8 mouse cellular contexts compared by ENCODE assay signal in genomic region chr4:124656854-124657650, GRCm38 (mm10). TPM values are rescaled to one million over a fixed set of nuclear protein-coding genes. Genes with fewer than 3 reads are reported as not detected.
DNase-seq lines count a peak whose midpoint lies in the region; ATAC-seq and TF ChIP-seq lines count a peak whose summit lies in the region.

No protein-coding gene starts in this region.

- TF ChIP-seq CTCF in heart, adult 2 months (IDR thresholded peaks at IDR 0.05), result no peak
- TF ChIP-seq CTCF in kidney, adult 2 months (conservative IDR thresholded peaks at IDR 0.05; ENCODE audit: insufficient read depth, insufficient read length, low read depth, low read length), result no peak
- no peak for TF ChIP-seq CTCF in small intestine, adult 2 months (IDR thresholded peaks at IDR 0.05; ENCODE audit: extremely low read depth, insufficient read length, insufficient replicate concordance, low read depth, low read length)

- peak overlapping the region; percentile 97 for H3K4me2 ChIP-seq in embryonic facial prominence, embryonic 12.5 days (replicated peaks)
- H3K4me2 ChIP-seq in midbrain, embryonic 11.5 days, result peak overlapping the region; percentile 88

- H3K27me3 ChIP-seq in embryonic facial prominence, embryonic 12.5 days, result peaks cover 84% of the 10 kb centered on the region
- H3K27me3 ChIP-seq in heart, adult 2 months (ENCODE audit: control insufficient read depth, insufficient read depth, low read length), result peaks cover 33% of the 10 kb centered on the region
- peaks cover 19% of the 10 kb centered on the region for H3K27me3 ChIP-seq in kidney, adult 2 months (replicated peaks; ENCODE audit: control insufficient read depth, insufficient read depth, low read length)
- peaks cover 100% of the 10 kb centered on the region for H3K27me3 ChIP-seq in limb, embryonic 10.5 days (ENCODE audit: low read depth, poor library complexity, severe bottlenecking)
- peaks cover 50% of the 10 kb centered on the region for H3K27me3 ChIP-seq in midbrain, embryonic 11.5 days (ENCODE audit: control insufficient read depth, insufficient read depth, low read length)
- H3K27me3 ChIP-seq in small intestine, adult 2 months (ENCODE audit: control insufficient read depth, insufficient read depth, low read length), result peaks cover 69% of the 10 kb centered on the region

- H3K36me3 ChIP-seq in embryonic facial prominence, embryonic 12.5 days, result no peaks in the 10 kb centered on the region
- no peaks in the 10 kb centered on the region for H3K36me3 ChIP-seq in heart, adult 2 months (ENCODE audit: control insufficient read depth, insufficient read depth, low read length)
- no peaks in the 10 kb centered on the region for H3K36me3 ChIP-seq in kidney, adult 2 months (ENCODE audit: control insufficient read depth, insufficient read depth, low read length)
- H3K36me3 ChIP-seq in limb, embryonic 10.5 days, result no peaks in the 10 kb centered on the region
- H3K36me3 ChIP-seq in midbrain, embryonic 11.5 days (ENCODE audit: control insufficient read depth, insufficient read depth, low read length), result no peaks in the 10 kb centered on the region
- H3K36me3 ChIP-seq in small intestine, adult 2 months (ENCODE audit: control insufficient read depth, insufficient read depth, low read length), result no peaks in the 10 kb centered on the region

- under 1% methylated on average over 91 of the region's 92 CpGs for WGBS in embryonic facial prominence, embryonic 12.5 days
- WGBS in heart, adult 2 months, result 4% methylated on average over 92 of the region's 92 CpGs
- WGBS in kidney, adult 2 months, result 3% methylated on average over 88 of the region's 92 CpGs
- WGBS in limb, embryonic 10.5 days, result 2% methylated on average over 90 of the region's 92 CpGs
- under 1% methylated on average over 77 of the region's 92 CpGs for WGBS in midbrain, embryonic 11.5 days
- WGBS in small intestine, adult 2 months, result under 1% methylated on average over 92 of the region's 92 CpGs

- H3K9me3 ChIP-seq in embryonic facial prominence, embryonic 12.5 days, result no peaks in the 10 kb centered on the region
- H3K9me3 ChIP-seq in limb, embryonic 10.5 days (replicated peaks), result no peaks in the 10 kb centered on the region
- H3K9me3 ChIP-seq in midbrain, embryonic 11.5 days (ENCODE audit: control insufficient read depth, low read length), result no peaks in the 10 kb centered on the region

- intact Hi-C loops in heart, adult 2 months (cut with DNase I), result no loop called here

- H3K27ac ChIP-seq in embryonic facial prominence, embryonic 12.5 days, result no peak overlapping the region
- H3K27ac ChIP-seq in heart, adult 2 months, result no peak overlapping the region
- H3K27ac ChIP-seq in kidney, adult 2 months (ENCODE audit: insufficient read depth, low read depth, low read length), result no peak overlapping the region
- peak overlapping the region; percentile 71 for H3K27ac ChIP-seq in limb, embryonic 10.5 days
- H3K27ac ChIP-seq in midbrain, embryonic 11.5 days (ENCODE audit: low read depth, low read length), result 0 out of 2 replicates have a peak overlapping the region, but pooled peaks have one; percentile 17
- H3K27ac ChIP-seq in small intestine, adult 2 months (ENCODE audit: insufficient read depth, low read depth, low read length), result no peak overlapping the region

- H3K4me3 ChIP-seq in embryonic facial prominence, embryonic 12.5 days, result peak overlapping the region; percentile 65
- H3K4me3 ChIP-seq in heart, adult 2 months, result peak overlapping the region; percentile 54
- peak overlapping the region; percentile 60 for H3K4me3 ChIP-seq in kidney, adult 2 months (ENCODE audit: insufficient read depth, low read depth, low read length)
- peak overlapping the region; percentile 76 for H3K4me3 ChIP-seq in limb, embryonic 10.5 days
- H3K4me3 ChIP-seq in midbrain, embryonic 11.5 days (ENCODE audit: low read depth, low read length), result peak overlapping the region; percentile 63
- peak overlapping the region; percentile 87 for H3K4me3 ChIP-seq in small intestine, adult 2 months (ENCODE audit: low read depth, low read length)

- TF ChIP-seq POLR2A in heart, adult 2 months (IDR thresholded peaks at IDR 0.05; ENCODE audit: insufficient read depth, low read depth, low read length), result no peak
- no peak for TF ChIP-seq POLR2A in kidney, adult 2 months (IDR thresholded peaks at IDR 0.05; ENCODE audit: low read depth, low read length)
- no peak for TF ChIP-seq POLR2A in small intestine, adult 2 months (IDR thresholded peaks at IDR 0.05; ENCODE audit: low read depth, low read length)

- ATAC-seq in embryonic facial prominence, embryonic 12.5 days (ENCODE audit: insufficient number of reproducible peaks, insufficient read depth, low FRiP score, low TSS enrichment), result peak; percentile 90
- ATAC-seq in midbrain, embryonic 11.5 days (ENCODE audit: low FRiP score), result peak; percentile 87

- no peak for TF ChIP-seq EP300 in heart, adult 2 months (IDR thresholded peaks at IDR 0.05; ENCODE audit: insufficient read depth, low read depth, low read length)

- peak overlapping the region; percentile 49 for H3K9ac ChIP-seq in embryonic facial prominence, embryonic 12.5 days
- H3K9ac ChIP-seq in heart, adult 2 months (ENCODE audit: low read depth, low read length), result peak overlapping the region; percentile 66
- peak overlapping the region; percentile 80 for H3K9ac ChIP-seq in midbrain, embryonic 11.5 days (ENCODE audit: low read length)

- no peaks in the 10 kb centered on the region for H3K79me2 ChIP-seq in heart, adult 2 months (replicated peaks; ENCODE audit: control insufficient read depth, insufficient read depth, low read length)

- peak; percentile 43 to 45 for DNase-seq in adrenal gland, postnatal 4 days (ENCODE audit: low spot score in 2 of 2)
- peak; percentile 84 to 86 for DNase-seq in heart, adult 2 months
- peak; percentile 80 for DNase-seq in kidney, adult 2 months
- DNase-seq in limb, embryonic 10.5 days (ENCODE audit: low spot score), result peak; percentile 90
- peak; percentile 97 for DNase-seq in midbrain, embryonic 11.5 days (ENCODE audit: low spot score, missing footprints)
- DNase-seq in c-Kit-positive CD71-positive TER-119-positive erythroid progenitor cells, embryonic 14.5 days (ENCODE audit: low spot score), result no peak

- peaks cover 34% of the 10 kb centered on the region for H3K4me1 ChIP-seq in embryonic facial prominence, embryonic 12.5 days
- H3K4me1 ChIP-seq in heart, adult 2 months (ENCODE audit: control insufficient read depth, insufficient read depth, low read length), result no peaks in the 10 kb centered on the region; the same call in none of the 2 replicates
- peaks cover 3% of the 10 kb centered on the region; the same call in 1 of the 2 replicates for H3K4me1 ChIP-seq in kidney, adult 2 months (ENCODE audit: control insufficient read depth, insufficient read depth, low read length)
- H3K4me1 ChIP-seq in limb, embryonic 10.5 days, result peaks cover 51% of the 10 kb centered on the region
- peaks cover 53% of the 10 kb centered on the region for H3K4me1 ChIP-seq in midbrain, embryonic 11.5 days (ENCODE audit: control insufficient read depth, insufficient read depth, low read length)
- H3K4me1 ChIP-seq in small intestine, adult 2 months (ENCODE audit: control insufficient read depth, insufficient read depth, insufficient read length, low read length), result peaks cover 16% of the 10 kb centered on the region

RNA-seq across cellular contexts. Expression of gene Pou3f1, which starts 0.4 kb away (rescaled TPM):
- total RNA-seq in adrenal gland, postnatal 4 days (2021), result under 1 TPM; 0.23 to 0.34 TPM
- polyA plus RNA-seq in embryonic facial prominence, embryonic 12.5 days (2016; fragmentation: Nextera tagmentation; extraction: Ambion mirVana), result 2.9 and 3.6 TPM in 2 replicates
- total RNA-seq in heart, adult 2 months (2021), result under 1 TPM; 0.08 to 0.16 TPM
- polyA plus RNA-seq in heart, adult 2 months (2012; rRNA removed), result 0.04 and 0.09 TPM in 2 replicates
- polyA plus RNA-seq in kidney, adult 2 months (2012; rRNA removed), result 0.02 and 0.04 TPM in 2 replicates
- 0.04 and 0.13 TPM in 2 replicates for polyA plus RNA-seq in limb, embryonic 10.5 days (2016; fragmentation: Nextera tagmentation; extraction: Ambion mirVana)
- polyA plus RNA-seq in midbrain, embryonic 11.5 days (2014; fragmentation: Nextera tagmentation; extraction: Ambion mirVana), result 19.2 and 20.5 TPM in 2 replicates
- polyA plus RNA-seq in small intestine, adult 2 months (2012; rRNA removed), result 0.04 and 0.09 TPM in 2 replicates

RNA-seq across cellular contexts. Expression of gene Utp11, which starts 36.3 kb away (rescaled TPM):
- total RNA-seq in adrenal gland, postnatal 4 days (2021), result 10 to 100 TPM; 34.3 to 35.9 TPM
- polyA plus RNA-seq in embryonic facial prominence, embryonic 12.5 days (2016; fragmentation: Nextera tagmentation; extraction: Ambion mirVana), result 81.1 and 86.4 TPM in 2 replicates
- total RNA-seq in heart, adult 2 months (2021), result 10 to 100 TPM; 12.1 to 13.5 TPM
- 4.0 and 6.2 TPM in 2 replicates for polyA plus RNA-seq in heart, adult 2 months (2012; rRNA removed)
- polyA plus RNA-seq in kidney, adult 2 months (2012; rRNA removed), result 6.4 and 7.9 TPM in 2 replicates
- 73.9 and 77.2 TPM in 2 replicates for polyA plus RNA-seq in limb, embryonic 10.5 days (2016; fragmentation: Nextera tagmentation; extraction: Ambion mirVana)
- polyA plus RNA-seq in midbrain, embryonic 11.5 days (2014; fragmentation: Nextera tagmentation; extraction: Ambion mirVana), result 66.2 and 75.4 TPM in 2 replicates
- polyA plus RNA-seq in small intestine, adult 2 months (2012; rRNA removed), result 0.57 and 0.85 TPM in 2 replicates

RNA-seq across cellular contexts. Expression of gene Fhl3, which starts 43.4 kb away (rescaled TPM):
- total RNA-seq in adrenal gland, postnatal 4 days (2021), result 10 to 100 TPM; 15.6 to 17.3 TPM
- 12.5 and 14.3 TPM in 2 replicates for polyA plus RNA-seq in embryonic facial prominence, embryonic 12.5 days (2016; fragmentation: Nextera tagmentation; extraction: Ambion mirVana)
- 10 to 100 TPM in 1 of 2 experiments, 1 to 10 TPM in 1; 7.8 to 11.5 TPM for total RNA-seq in heart, adult 2 months (2021)
- polyA plus RNA-seq in heart, adult 2 months (2012; rRNA removed), result 10.1 and 17.9 TPM in 2 replicates
- polyA plus RNA-seq in kidney, adult 2 months (2012; rRNA removed), result 8.5 and 10.8 TPM in 2 replicates
- polyA plus RNA-seq in limb, embryonic 10.5 days (2016; fragmentation: Nextera tagmentation; extraction: Ambion mirVana), result 7.7 and 10.1 TPM in 2 replicates
- polyA plus RNA-seq in midbrain, embryonic 11.5 days (2014; fragmentation: Nextera tagmentation; extraction: Ambion mirVana), result 3.9 and 4.5 TPM in 2 replicates
- polyA plus RNA-seq in small intestine, adult 2 months (2012; rRNA removed), result 6.8 and 9.2 TPM in 2 replicates

RNA-seq across cellular contexts. Expression of gene 3100002H09Rik, which starts 46.4 kb away (rescaled TPM):
- not detected for total RNA-seq in adrenal gland, postnatal 4 days (2021)
- polyA plus RNA-seq in embryonic facial prominence, embryonic 12.5 days (2016; fragmentation: Nextera tagmentation; extraction: Ambion mirVana), result 0.36 TPM in 1 of 2 replicates, not detected in the other
- total RNA-seq in heart, adult 2 months (2021), result not detected
- polyA plus RNA-seq in heart, adult 2 months (2012; rRNA removed), result not detected in 2 replicates
- polyA plus RNA-seq in kidney, adult 2 months (2012; rRNA removed), result not detected in 2 replicates
- not detected in 2 replicates for polyA plus RNA-seq in limb, embryonic 10.5 days (2016; fragmentation: Nextera tagmentation; extraction: Ambion mirVana)
- polyA plus RNA-seq in midbrain, embryonic 11.5 days (2014; fragmentation: Nextera tagmentation; extraction: Ambion mirVana), result 0.16 TPM in 1 of 2 replicates, not detected in the other
- not detected in 2 replicates for polyA plus RNA-seq in small intestine, adult 2 months (2012; rRNA removed)

RNA-seq across cellular contexts. Expression of gene Sf3a3, which starts 57.5 kb away (rescaled TPM):
- 10 to 100 TPM; 58.4 to 62.7 TPM for total RNA-seq in adrenal gland, postnatal 4 days (2021)
- polyA plus RNA-seq in embryonic facial prominence, embryonic 12.5 days (2016; fragmentation: Nextera tagmentation; extraction: Ambion mirVana), result 205 and 210 TPM in 2 replicates
- total RNA-seq in heart, adult 2 months (2021), result 10 to 100 TPM; 18.0 to 19.4 TPM
- 7.7 and 11.5 TPM in 2 replicates for polyA plus RNA-seq in heart, adult 2 months (2012; rRNA removed)
- polyA plus RNA-seq in kidney, adult 2 months (2012; rRNA removed), result 11.1 and 14.5 TPM in 2 replicates
- polyA plus RNA-seq in limb, embryonic 10.5 days (2016; fragmentation: Nextera tagmentation; extraction: Ambion mirVana), result 270 and 284 TPM in 2 replicates
- 221 and 236 TPM in 2 replicates for polyA plus RNA-seq in midbrain, embryonic 11.5 days (2014; fragmentation: Nextera tagmentation; extraction: Ambion mirVana)
- polyA plus RNA-seq in small intestine, adult 2 months (2012; rRNA removed), result 3.3 and 7.2 TPM in 2 replicates

Comparison
In these comparisons a context has a peak if more than half of its experiments do, and no peak if none do; other contexts are left out.
1. H3K27ac ChIP-seq: peak in limb, embryonic 10.5 days (single experiment) and midbrain, embryonic 11.5 days (single experiment); none in embryonic facial prominence, embryonic 12.5 days (single experiment), heart, adult 2 months (single experiment), kidney, adult 2 months (single experiment) and small intestine, adult 2 months (single experiment).
2. Peak in every context shown above with its lines, with median percentiles within 50 percentile points of each other: H3K4me3 ChIP-seq and H3K9ac ChIP-seq.